Comparison of ENCODE assay signal across 6 mouse cellular contexts in the genomic region with DNA sequence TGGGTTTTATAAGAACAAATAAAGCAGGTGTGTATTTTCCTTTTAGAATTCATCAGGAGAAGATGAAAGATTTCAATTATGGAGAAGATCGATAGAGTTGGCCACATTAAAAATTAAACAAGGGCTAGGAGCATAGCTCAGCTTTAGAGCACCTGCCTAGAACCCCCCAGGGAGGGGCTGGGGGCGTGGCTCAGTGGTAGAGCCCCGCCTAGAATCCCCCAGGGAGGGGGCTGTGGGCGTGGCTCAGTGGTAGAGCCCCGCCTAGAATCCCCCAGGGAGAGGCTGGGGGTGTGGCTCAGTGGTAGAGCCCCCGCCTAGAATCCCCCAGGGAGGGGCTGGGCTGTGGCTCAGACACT.
DNase-seq lines count a peak whose midpoint lies in the region; ATAC-seq lines count a peak whose summit lies in the region.
"Not testable (repeated sequence)": the region's sequence is repeated elsewhere in the genome, so short reads cannot be mapped to it uniquely, and the experiment has no call there.

No protein-coding gene starts in this region.

- not testable (repeated sequence) for H3K4me2 ChIP-seq in intestine, embryonic 16.5 days (ENCODE audit: low read depth, low read length); neural tube, embryonic 11.5 days (ENCODE audit: low read depth)

- not testable (repeated sequence) for H3K27me3 ChIP-seq in hindbrain, embryonic 10.5 days (ENCODE audit: insufficient read depth, poor library complexity, severe bottlenecking); intestine, embryonic 16.5 days (replicated peaks; ENCODE audit: control insufficient read depth, insufficient read depth, low read length); neural tube, embryonic 11.5 days (ENCODE audit: control insufficient read depth, insufficient read depth, low read length)

- not testable (repeated sequence) for H3K4me3 ChIP-seq in hindbrain, embryonic 10.5 days; intestine, embryonic 16.5 days (ENCODE audit: low read length); neural tube, embryonic 11.5 days (ENCODE audit: low read depth, low read length)

- 70% methylated on average over 6 of the region's 6 CpGs for WGBS in hindbrain, embryonic 10.5 days
- 51% methylated on average over 6 of the region's 6 CpGs for WGBS in intestine, embryonic 16.5 days
- WGBS in neural tube, embryonic 11.5 days: 49% methylated on average over 6 of the region's 6 CpGs

- H3K9me3 ChIP-seq in hindbrain, embryonic 10.5 days; intestine, embryonic 16.5 days (ENCODE audit: control insufficient read depth, low read length); neural tube, embryonic 11.5 days (ENCODE audit: control insufficient read depth, low read length): not testable (repeated sequence)

- H3K4me1 ChIP-seq in hindbrain, embryonic 10.5 days (replicated peaks): peaks cover 20% of the 10 kb centered on the region
- H3K4me1 ChIP-seq in intestine, embryonic 16.5 days (ENCODE audit: control insufficient read depth, insufficient read depth, low read length); neural tube, embryonic 11.5 days (ENCODE audit: control insufficient read depth, insufficient read depth, low read length): not testable (repeated sequence)

- ATAC-seq in intestine, embryonic 16.5 days: peak; percentile 60
- ATAC-seq in neural tube, embryonic 11.5 days (ENCODE audit: insufficient read depth, low FRiP score, low TSS enrichment): not testable (repeated sequence)

- not testable (repeated sequence) for H3K27ac ChIP-seq in hindbrain, embryonic 10.5 days; intestine, embryonic 16.5 days (ENCODE audit: low read length); neural tube, embryonic 11.5 days (ENCODE audit: low read depth, low read length)

- H3K9ac ChIP-seq in intestine, embryonic 16.5 days (ENCODE audit: low read depth, low read length); neural tube, embryonic 11.5 days (ENCODE audit: low read length): not testable (repeated sequence)

- H3K36me3 ChIP-seq in hindbrain, embryonic 10.5 days; intestine, embryonic 16.5 days (ENCODE audit: control insufficient read depth, insufficient read depth, low read length); neural tube, embryonic 11.5 days (ENCODE audit: control insufficient read depth, insufficient read depth, low read length): not testable (repeated sequence)

- DNase-seq in ES-CJ7 (ENCODE audit: low read depth, low spot score) (peak; percentile 38), ZHBTc4 (ENCODE audit: low read depth, low spot score) (peak; percentile 30)
- peak; percentile 7 for DNase-seq in hindbrain, embryonic 10.5 days (ENCODE audit: low spot score)
- peak; percentile 11 for DNase-seq in neural tube, embryonic 11.5 days (ENCODE audit: low spot score)
- DNase-seq in yolk sac, embryonic 10.5 days (ENCODE audit: low spot score): peak; percentile 8
